Mouse (Mus musculus) kidney, embryonic 14.5 days (tissue): Measurements from ENCODE around the gene Osbpl2. TPM values are rescaled to one million over a fixed set of nuclear protein-coding genes. Genes with fewer than 3 reads are reported as not detected.

Source experiments
- ATAC-seq: fragments of 200-750 bp; cut with Nextera tagmentation; 2 replicates; pipeline ENCODE4 v1.8.0; 2017; ENCODE audit warnings: moderate number of reproducible peaks, mild to moderate bottlenecking, moderate TSS enrichment, moderate library complexity; ENCODE audit not compliant: low FRiP score, low TSS enrichment
- H3K27ac ChIP-seq: fragments of 300-500 bp; sonication (generic); 2 replicates; pipeline ENCODE4 v1.5.1; 2014; ENCODE audit warnings: low read depth, mild to moderate bottlenecking, low read length, moderate library complexity, mixed read lengths
- H3K27me3 ChIP-seq: fragments of 300-500 bp; sonication (generic); 2 replicates; pipeline ENCODE4 v1.6.1; 2014; ENCODE audit warnings: mild to moderate bottlenecking, low read length; ENCODE audit not compliant: control insufficient read depth, insufficient read depth
- H3K36me3 ChIP-seq: fragments of 300-500 bp; sonication (generic); 2 replicates; pipeline ENCODE4 v1.6.1; 2014; ENCODE audit warnings: low read length, mixed read lengths; ENCODE audit not compliant: control insufficient read depth, insufficient read depth
- H3K4me1 ChIP-seq: fragments of 300-500 bp; sonication (generic); 2 replicates; pipeline ENCODE4 v1.6.1; 2014; ENCODE audit warnings: low read length, mixed read lengths; ENCODE audit not compliant: control insufficient read depth, insufficient read depth
- H3K4me2 ChIP-seq: fragments of 300-500 bp; sonication (generic); replicated peaks from 2 replicates; pipeline ENCODE4 v1.6.1; 2014; ENCODE audit warnings: low read depth, mild to moderate bottlenecking, low read length
- H3K4me3 ChIP-seq: fragments of 300-500 bp; sonication (generic); 2 replicates; pipeline ENCODE4 v1.5.1; 2014; ENCODE audit warnings: mild to moderate bottlenecking, low read length
- H3K9ac ChIP-seq: fragments of 300-500 bp; sonication (generic); 2 replicates; pipeline ENCODE4 v1.6.1; 2014; ENCODE audit warnings: low read depth, mild to moderate bottlenecking, low read length, moderate library complexity
- H3K9me3 ChIP-seq: fragments of 300-500 bp; sonication (generic); 2 replicates; pipeline ENCODE4 v1.6.1; 2016; ENCODE audit warnings: low read length; ENCODE audit not compliant: control insufficient read depth
- WGBS: fragments of 180-500 bp; shearing (Covaris S2); extraction: QIAGEN DNeasy Blood & Tissue Kit; methylation state at CpG from one replicate; pipeline ENCODE4 v1.1.7; 2014; 5-methylcytosine and 5-hydroxymethylcytosine counted together
- polyA plus RNA-seq: library from polyadenylated mRNA; unstranded; fragments of >200 nt; fragmentation: Nextera tagmentation; extraction: Ambion mirVana; gene quantifications from 2 replicates; pipeline ENCODE4 v1.2.1, GENCODE M21; 2014

The Osbpl2 gene
- polyA plus RNA-seq, 1 experiment from 2014 or later = 34.4 TPM

GRCm38 (mm10) chr2:180127675-180128074 is 8.6 kb downstream of the Osbpl2 start:
- peaks cover 7% of the 10 kb centered on the region; the same call in 1 of the 2 replicates for H3K4me1 ChIP-seq
- WGBS = 68% methylated on average over 1 of the region's 1 CpGs
- H3K4me3 ChIP-seq = no peak overlapping the region
- no peak overlapping the region for H3K27ac ChIP-seq
- no peak overlapping the region for H3K9ac ChIP-seq
- H3K27me3 ChIP-seq = no peaks in the 10 kb centered on the region
- H3K36me3 ChIP-seq = no peaks in the 10 kb centered on the region; the same call in 1 of the 2 replicates
- no peak for ATAC-seq
- no peak overlapping the region for H3K4me2 ChIP-seq
- peaks cover 4% of the 10 kb centered on the region; the same call in 1 of the 2 replicates for H3K9me3 ChIP-seq

GRCm38 (mm10) chr2:180133231-180133630 is 14.1 kb downstream of the Osbpl2 start:
- no peaks in the 10 kb centered on the region for H3K27me3 ChIP-seq
- no peak for ATAC-seq
- H3K4me3 ChIP-seq = no peak overlapping the region
- H3K4me2 ChIP-seq = no peak overlapping the region
- H3K27ac ChIP-seq = no peak overlapping the region
- H3K9ac ChIP-seq = no peak overlapping the region
- WGBS = 97% methylated on average over 4 of the region's 4 CpGs
- no peaks in the 10 kb centered on the region for H3K9me3 ChIP-seq
- H3K4me1 ChIP-seq = no peaks in the 10 kb centered on the region
- peaks cover 2% of the 10 kb centered on the region; the same call in 1 of the 2 replicates for H3K36me3 ChIP-seq

DNA sequence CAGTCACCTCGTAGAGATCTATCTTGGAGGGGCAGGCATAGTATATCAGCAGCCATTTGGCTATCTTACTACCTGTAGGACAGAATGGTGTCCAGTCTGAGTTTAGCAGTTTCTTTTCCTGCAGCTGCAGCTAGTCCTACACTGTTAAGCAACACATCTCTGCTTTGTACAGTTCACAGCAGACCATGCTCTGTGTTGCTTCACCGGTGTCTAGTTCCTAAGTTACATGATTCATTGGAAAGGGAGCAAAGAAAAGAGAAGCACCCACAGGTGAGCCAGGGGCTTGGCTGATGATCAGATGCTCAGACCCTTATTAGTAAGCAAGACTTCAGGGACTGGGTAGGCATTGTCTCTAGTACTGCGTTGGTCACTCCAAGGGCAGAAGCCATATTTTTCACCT is 14.8 kb downstream of the Osbpl2 start:
- Histone ChIP-seq H3K4me3 (no peak overlapping the region), H3K27me3 (no peaks in the 10 kb centered on the region), H3K36me3 (peaks cover 8% of the 10 kb centered on the region; the same call in 1 of the 2 replicates), H3K27ac (no peak overlapping the region), H3K4me1 (no peaks in the 10 kb centered on the region), H3K9ac (no peak overlapping the region), H3K9me3 (no peaks in the 10 kb centered on the region), H3K4me2 (no peak overlapping the region)
- no peak for ATAC-seq
- WGBS = 80% methylated on average over 3 of the region's 3 CpGs

DNA sequence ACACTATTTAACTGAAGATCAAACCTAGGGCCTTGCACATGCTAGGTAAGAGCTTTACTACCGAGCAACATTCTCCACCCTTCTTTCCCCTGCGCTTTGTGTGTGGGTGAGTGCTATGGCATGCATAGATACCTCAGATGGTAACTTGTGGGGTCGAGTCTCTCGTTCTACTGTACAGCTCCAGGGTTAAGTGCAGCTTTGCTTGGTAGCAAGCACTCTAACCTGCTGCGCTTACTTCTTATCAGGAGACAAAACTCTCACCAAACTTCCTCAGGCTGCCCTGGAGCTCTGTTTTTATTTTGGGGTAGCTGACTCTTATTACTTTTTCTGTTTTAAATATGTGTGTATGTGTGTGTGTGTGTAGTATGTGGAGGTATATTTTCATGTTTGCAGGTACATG is 16.3 kb downstream of the Osbpl2 start:
- Histone ChIP-seq H3K36me3 (peaks cover 9% of the 10 kb centered on the region; the same call in 1 of the 2 replicates), H3K9me3 (no peaks in the 10 kb centered on the region), H3K9ac (no peak overlapping the region), H3K4me3 (no peak overlapping the region), H3K27me3 (no peaks in the 10 kb centered on the region), H3K4me1 (no peaks in the 10 kb centered on the region), H3K27ac (no peak overlapping the region), H3K4me2 (no peak overlapping the region)
- WGBS = 85% methylated on average over 5 of the region's 5 CpGs
- no peak for ATAC-seq

DNA sequence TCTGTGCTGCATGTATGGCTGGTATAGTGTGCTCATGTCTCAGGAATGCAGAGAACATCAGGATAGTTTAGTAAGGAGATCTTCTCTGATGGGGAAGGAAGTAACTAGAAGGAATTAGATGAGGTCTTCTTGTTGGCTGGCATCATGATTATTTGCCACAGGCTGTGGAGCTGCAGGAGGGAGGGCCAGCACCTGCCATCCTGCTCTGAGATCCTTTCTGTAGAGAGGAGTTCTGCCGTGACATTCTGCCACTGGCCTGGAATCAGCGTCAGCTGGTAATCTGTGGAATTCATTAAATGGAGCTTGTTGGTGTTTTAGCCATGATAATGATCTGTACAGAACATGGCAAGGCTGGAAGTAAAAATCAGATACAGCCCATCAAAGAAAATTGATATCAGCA is 27.0 kb downstream of the Osbpl2 start:
- Histone ChIP-seq H3K9me3 (no peaks in the 10 kb centered on the region), H3K4me2 (no peak overlapping the region), H3K4me1 (no peaks in the 10 kb centered on the region), H3K9ac (no peak overlapping the region), H3K4me3 (no peak overlapping the region), H3K27ac (no peak overlapping the region), H3K36me3 (peaks cover 58% of the 10 kb centered on the region), H3K27me3 (no peaks in the 10 kb centered on the region)
- ATAC-seq = no peak
- 88% methylated on average over 2 of the region's 2 CpGs for whole genome bisulfite sequencing

DNA sequence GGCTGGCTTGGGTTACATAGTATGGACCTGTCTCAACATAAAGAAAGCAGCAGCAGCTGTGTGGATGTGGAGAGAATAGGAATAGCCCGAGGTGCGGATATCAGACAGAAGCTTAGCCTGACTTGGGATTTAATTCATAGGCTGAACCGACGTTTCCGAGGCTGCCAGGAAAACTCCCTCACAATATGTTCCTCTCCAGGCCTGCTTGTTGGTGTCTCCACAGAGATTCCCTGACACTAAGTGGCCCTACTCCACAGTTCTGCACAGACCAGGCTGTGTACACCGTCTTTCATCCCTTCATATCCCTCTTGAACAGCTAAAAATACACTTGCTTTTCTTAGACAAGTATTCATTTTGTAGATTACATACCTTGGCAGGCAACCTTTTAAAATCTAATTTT is 28.3 kb downstream of the Osbpl2 start:
- Histone ChIP-seq H3K4me3 (no peak overlapping the region), H3K27me3 (no peaks in the 10 kb centered on the region), H3K9ac (no peak overlapping the region), H3K27ac (no peak overlapping the region), H3K4me1 (no peaks in the 10 kb centered on the region), H3K36me3 (peaks cover 69% of the 10 kb centered on the region), H3K9me3 (no peaks in the 10 kb centered on the region), H3K4me2 (no peak overlapping the region)
- no peak for ATAC-seq
- WGBS = 86% methylated on average over 6 of the region's 6 CpGs

GRCm38 (mm10) chr2:180148551-180148950 is 29.4 kb downstream of the Osbpl2 start:
- ATAC-seq = no peak
- H3K27ac ChIP-seq = no peak overlapping the region
- no peaks in the 10 kb centered on the region for H3K9me3 ChIP-seq
- H3K9ac ChIP-seq = no peak overlapping the region
- no peak overlapping the region for H3K4me3 ChIP-seq
- peaks cover 67% of the 10 kb centered on the region for H3K36me3 ChIP-seq
- H3K27me3 ChIP-seq = no peaks in the 10 kb centered on the region
- H3K4me2 ChIP-seq = no peak overlapping the region
- no peaks in the 10 kb centered on the region for H3K4me1 ChIP-seq
- WGBS = 69% methylated on average over 9 of the region's 9 CpGs

- no peak for ATAC-seq
- Histone ChIP-seq H3K4me2 (no peak overlapping the region), H3K9me3 (no peaks in the 10 kb centered on the region), H3K36me3 (peaks cover 58% of the 10 kb centered on the region), H3K27me3 (no peaks in the 10 kb centered on the region), H3K4me3 (no peak overlapping the region), H3K4me1 (no peaks in the 10 kb centered on the region), H3K9ac (no peak overlapping the region), H3K27ac (no peak overlapping the region)
- 63% methylated on average over 3 of the region's 3 CpGs for WGBS
Measured at GRCm38 (mm10) chr2:180154796-180155195, 35.7 kb downstream of the Osbpl2 start.

- Histone ChIP-seq H3K4me1 (no peaks in the 10 kb centered on the region), H3K4me2 (no peak overlapping the region), H3K27me3 (no peaks in the 10 kb centered on the region), H3K9ac (no peak overlapping the region), H3K27ac (no peak overlapping the region), H3K4me3 (no peak overlapping the region), H3K9me3 (no peaks in the 10 kb centered on the region), H3K36me3 (peaks cover 54% of the 10 kb centered on the region)
- 0 out of 2 replicates have a peak, but pooled peaks have one; percentile 9 for ATAC-seq
- 77% methylated on average over 3 of the region's 3 CpGs for WGBS
Measured at GRCm38 (mm10) chr2:180158627-180159026, 39.5 kb downstream of the Osbpl2 start.
